23 mouse cellular contexts compared by ENCODE assay signal in the genomic region with DNA sequence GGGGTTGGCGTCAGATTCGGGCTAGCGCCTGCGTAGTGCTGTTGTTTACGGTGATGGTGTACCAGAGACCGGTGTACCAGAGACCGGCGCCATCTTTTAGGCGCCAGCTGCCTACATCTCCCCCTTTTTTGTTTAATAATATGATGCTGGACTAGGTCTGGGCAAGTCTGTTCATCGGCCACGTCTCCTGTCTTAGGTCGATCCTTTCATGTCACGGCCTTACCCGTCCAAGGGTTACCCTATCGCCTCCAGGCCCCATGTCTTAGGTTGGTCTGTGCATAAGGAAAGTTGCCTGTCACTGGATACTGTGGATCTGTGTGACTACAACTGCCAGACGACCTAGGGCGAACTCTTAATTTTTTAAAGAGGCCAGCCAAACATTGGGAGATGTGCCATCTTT. TPM values are rescaled to one million over a fixed set of nuclear protein-coding genes. Genes with fewer than 3 reads are reported as not detected.
"Had no signal": no experiment of that assay in that cellular context is flagged by ENCODE, and none has a peak within 500 bp of the region (broad histone marks: within the 10 kb centered on the region; RNA-seq: fewer than 3 reads in every experiment).

No protein-coding gene starts in this region.

RNA-seq across cellular contexts. Expression of a gene that starts 2.7 kb away (rescaled TPM):
- polyA plus RNA-seq: heart, embryonic 12.5 days; heart, embryonic 13.5 days; heart, embryonic 14.5 days; heart, embryonic 15.5 days; heart, embryonic 16.5 days; heart, postnatal 0 days; hindbrain, embryonic 10.5 days; hindbrain, embryonic 11.5 days; hindbrain, embryonic 12.5 days; hindbrain, embryonic 13.5 days; hindbrain, embryonic 14.5 days; hindbrain, embryonic 15.5 days; hindbrain, embryonic 16.5 days; inflammation-experienced regulatory T-cells, adult 6 months; intestine, embryonic 14.5 days; intestine, embryonic 15.5 days; intestine, embryonic 16.5 days; intestine, postnatal 0 days; kidney, adult 2 months; kidney, embryonic 14.5 days; kidney, embryonic 16.5 days; kidney, postnatal 0 days; large intestine, adult 2 months had no signal

RNA-seq across cellular contexts. Expression of a gene that starts 44.1 kb away (rescaled TPM):
- polyA plus RNA-seq: heart, embryonic 12.5 days; hindbrain, embryonic 10.5 days; hindbrain, embryonic 11.5 days; hindbrain, embryonic 13.5 days; inflammation-experienced regulatory T-cells, adult 6 months had no signal
